Mouse (Mus musculus): ENCODE results near the gene Usp32.

The Usp32 gene

GRCm38 (mm10) chr11:84978113-84978512 is 161.8 kb downstream of the Usp32 start:
- DNase-seq (ENCODE audit: low spot score): peak; percentile 18

DNA sequence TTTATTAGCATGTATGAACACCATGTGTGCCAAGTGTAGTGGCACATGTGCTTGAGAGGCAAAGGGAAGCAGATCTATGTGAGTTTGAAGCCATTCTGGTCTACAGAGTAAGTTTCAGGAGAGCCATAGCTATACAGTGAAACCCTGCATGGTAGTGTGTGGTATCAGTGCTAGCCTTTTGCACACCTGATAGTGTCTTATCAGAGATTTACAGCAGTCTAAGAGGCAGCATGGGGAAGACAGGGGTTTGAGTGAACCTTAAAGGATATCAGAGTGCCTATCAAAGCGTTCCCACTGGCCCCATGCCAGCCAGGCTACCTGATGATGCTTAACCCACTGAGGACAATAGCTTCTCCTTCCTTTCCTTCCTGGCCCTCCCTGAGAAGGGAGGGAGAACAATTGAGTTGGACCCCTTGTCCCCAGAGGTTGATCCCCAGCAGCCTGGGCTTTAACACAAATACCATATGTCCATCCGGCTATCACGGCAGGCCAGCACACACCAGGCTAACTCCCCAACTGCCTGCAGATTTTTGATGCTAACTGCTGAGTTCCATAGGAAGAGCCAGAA is 162.5 kb downstream of the Usp32 start:
- DNase-seq (ENCODE audit: low spot score): no peak

- DNase-seq (ENCODE audit: low spot score): no peak
Observed at GRCm38 (mm10) chr11:84976706-84977105, 163.3 kb downstream of the Usp32 start.

DNA sequence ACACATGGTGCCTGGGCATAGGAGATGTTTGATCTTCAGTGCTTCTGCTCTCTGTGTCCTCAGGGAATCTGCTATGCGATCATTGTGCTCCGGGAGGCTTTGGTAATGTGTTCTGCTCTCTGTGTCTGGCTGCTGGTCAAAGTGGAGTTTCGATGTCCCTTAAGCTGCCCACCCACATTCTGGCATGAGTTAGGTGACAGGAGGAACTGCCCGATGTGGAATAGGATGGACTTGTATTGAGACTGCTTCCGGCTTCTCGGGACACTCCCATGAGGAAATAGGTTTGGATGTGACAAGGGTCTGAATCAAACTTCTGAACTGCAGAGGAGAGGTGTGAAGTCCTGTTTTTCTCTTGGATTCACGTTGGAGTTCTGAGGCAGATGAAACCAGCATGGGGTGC is 165.4 kb downstream of the Usp32 start:
- no peak for DNase-seq (ENCODE audit: low spot score)

GRCm38 (mm10) chr11:84973661-84974060 is 166.3 kb downstream of the Usp32 start:
- DNase-seq (ENCODE audit: low spot score): no peak

DNA sequence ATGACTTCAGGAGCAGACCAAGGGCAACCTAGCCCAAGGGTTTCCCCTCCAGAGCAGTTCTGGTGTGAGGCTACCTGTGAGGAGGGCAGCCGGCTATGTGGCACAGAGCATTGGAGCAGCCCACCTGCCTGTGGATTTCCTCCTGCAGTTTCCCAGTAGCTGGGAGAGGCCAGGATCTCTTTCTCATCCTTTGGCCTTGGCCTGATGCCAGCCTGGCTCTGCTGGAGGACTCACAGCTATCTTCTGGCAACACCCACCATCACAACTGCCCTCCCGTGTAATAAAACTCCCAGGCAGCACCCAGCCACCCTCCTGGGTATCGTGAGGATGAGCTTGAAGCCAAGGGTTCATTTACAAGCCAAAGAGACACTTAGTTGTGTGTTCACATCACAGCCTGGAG is 167.9 kb downstream of the Usp32 start:
- DNase-seq (ENCODE audit: low spot score): peak; percentile 11

DNA sequence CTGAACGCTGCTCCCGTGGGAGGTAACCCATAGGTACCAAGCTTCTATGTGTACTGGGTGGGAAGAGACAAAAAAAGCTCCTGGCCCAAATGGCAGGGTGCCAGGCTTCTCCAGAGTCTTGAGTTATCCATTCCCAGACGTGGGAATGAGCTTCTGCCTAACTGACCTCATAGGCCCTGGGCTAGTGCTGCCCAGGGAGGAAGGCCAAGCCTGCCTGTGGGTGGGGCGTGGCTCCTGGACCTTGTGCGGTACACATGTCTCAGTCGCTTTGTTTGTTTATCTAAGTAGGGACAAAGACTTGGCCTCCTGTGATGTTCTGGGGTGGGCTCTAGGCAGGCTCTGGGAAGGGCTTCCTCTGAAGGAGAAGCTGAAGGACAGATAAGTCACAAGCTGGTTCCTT is 171.2 kb downstream of the Usp32 start:
- peak; percentile 16 for DNase-seq (ENCODE audit: low spot score)

DNA sequence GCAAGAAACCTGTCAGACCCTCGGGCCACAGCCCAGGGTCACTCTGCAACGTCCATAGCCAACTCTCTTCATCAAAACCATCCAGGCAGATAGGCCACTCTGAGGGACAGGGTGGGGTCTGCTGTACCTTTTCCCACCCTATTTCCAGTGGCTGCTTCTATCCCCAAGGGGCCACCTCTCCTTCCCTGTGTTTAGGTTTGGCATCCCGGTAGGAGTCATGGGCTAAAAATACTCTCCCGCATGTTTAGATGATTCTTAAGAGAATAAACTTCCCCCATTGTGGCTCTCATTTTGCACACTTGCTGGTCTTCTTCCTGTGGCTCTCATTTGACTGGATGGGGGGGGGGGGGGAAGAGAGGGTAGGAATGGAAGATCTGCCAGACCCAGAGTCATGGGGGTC is 171.7 kb downstream of the Usp32 start:
- no peak for DNase-seq (ENCODE audit: low spot score)

- no peak for DNase-seq (ENCODE audit: low spot score)
Observed at GRCm38 (mm10) chr11:84967113-84967512, 172.8 kb downstream of the Usp32 start.

GRCm38 (mm10) chr11:84966696-84967095 is 173.3 kb downstream of the Usp32 start:
- DNase-seq (ENCODE audit: low spot score): no peak

- DNase-seq (ENCODE audit: low spot score): no peak
Observed at GRCm38 (mm10) chr11:84963556-84963955, 176.4 kb downstream of the Usp32 start.

DNA sequence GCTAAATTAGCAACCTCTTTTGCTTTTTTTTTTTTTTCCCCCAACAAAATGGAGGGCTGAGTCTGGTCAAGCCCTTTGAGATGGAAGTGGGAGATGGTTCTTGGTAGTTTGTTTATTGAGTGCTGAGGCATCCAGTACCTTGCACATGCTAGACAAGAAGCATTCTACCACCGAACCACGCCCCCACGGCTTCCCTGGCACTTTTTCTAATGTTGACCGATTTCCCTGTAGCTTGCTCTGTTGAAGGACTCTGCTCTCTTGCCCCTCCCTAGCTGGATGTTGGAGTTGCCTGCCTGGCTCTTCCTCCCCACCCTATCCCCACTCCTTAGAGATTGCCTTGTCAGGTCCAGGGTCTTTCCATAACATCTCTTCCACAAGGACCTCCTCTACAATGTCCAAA is 177.4 kb downstream of the Usp32 start:
- no peak for DNase-seq (ENCODE audit: low spot score)

DNA sequence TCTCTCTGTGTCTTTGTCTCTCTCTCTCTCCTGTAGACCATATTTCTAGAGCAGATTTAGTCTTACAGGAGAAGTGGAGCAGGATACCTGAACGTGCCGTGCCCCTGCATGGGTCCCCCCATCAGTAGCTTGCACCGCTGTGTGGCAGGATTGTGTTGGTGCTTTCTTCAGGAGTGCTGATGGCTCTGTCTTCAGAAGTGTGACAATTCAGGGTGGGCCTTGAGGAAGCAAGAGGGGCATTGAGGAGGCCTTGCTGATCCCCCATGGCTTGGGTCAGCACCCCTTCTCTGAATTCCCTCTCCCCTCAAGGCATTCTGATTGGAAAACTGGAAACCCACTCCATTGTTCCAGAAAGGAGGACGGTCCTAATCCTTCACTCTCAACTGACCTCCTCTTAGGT is 178.4 kb downstream of the Usp32 start:
- DNase-seq (ENCODE audit: low spot score): no peak

GRCm38 (mm10) chr11:84960780-84961179 is 179.2 kb downstream of the Usp32 start:
- no peak for DNase-seq (ENCODE audit: low spot score)

DNA sequence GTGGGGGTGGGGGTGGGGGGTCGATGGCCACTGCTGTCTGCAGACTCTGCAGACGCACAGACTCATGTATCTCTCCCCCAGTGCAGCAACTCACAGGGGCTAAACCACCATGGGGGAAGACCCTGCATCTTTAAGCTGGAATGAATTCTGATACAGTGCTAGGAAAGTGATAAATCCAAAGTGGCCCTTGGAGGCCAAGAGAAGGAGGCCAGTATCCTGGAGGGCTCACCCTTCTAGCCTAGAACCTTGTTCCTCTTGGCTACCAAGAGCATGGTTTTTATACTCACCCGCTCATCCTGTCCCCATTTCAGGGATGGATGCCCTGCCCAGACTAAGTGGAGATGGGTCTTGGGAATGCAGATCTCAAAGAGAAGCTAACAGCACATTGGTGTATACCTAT is 179.7 kb downstream of the Usp32 start:
- DNase-seq (ENCODE audit: low spot score): no peak

GRCm38 (mm10) chr11:84959701-84960181 is 180.2 kb downstream of the Usp32 start:
- DNase-seq (ENCODE audit: low spot score): no peak

DNA sequence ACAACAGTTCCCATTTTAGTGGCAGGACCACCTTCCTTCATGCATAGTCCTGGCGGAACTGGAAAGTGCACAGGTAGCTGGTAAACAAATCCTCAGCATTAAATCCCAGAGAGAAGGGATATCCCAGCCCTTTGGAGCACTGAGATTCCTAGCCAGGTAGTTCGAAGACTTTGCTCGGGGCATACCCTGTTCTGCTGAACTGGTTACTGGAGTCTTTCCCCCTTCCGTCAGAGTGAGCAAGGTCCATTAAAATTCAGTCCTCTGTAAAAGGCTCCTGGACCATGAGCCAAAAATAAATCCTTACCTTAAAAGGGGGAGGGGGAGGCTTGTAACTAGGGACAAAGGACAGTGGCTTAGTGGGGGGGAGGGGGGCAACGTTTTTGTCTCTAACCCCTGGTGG is 180.8 kb downstream of the Usp32 start:
- DNase-seq (ENCODE audit: low spot score): no peak

DNA sequence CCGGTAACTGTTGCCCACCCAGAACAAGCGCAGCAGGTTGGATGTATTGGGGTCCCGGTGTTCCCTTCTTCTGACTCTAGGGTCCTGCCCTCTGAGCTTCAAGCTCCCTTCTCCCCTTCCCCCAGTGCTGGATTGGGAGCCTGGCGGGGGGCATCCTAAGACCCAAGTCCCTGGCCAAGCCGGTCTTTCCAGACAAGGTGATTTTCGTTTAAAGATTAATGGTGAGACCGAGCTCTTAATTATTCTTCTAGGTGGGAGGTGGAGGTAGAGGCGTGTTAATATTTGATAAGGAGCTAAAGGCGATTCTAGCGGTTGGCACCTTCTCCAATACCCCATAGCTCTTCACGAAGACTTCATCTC is 181.7 kb downstream of the Usp32 start:
- no peak for DNase-seq (ENCODE audit: low spot score)

- DNase-seq (ENCODE audit: low spot score): no peak
Observed at GRCm38 (mm10) chr11:84957591-84958270, 182.2 kb downstream of the Usp32 start, which contains the start of gene Car4. TSS of gene Car4 (plus strand) at chr11:84957786.

DNA sequence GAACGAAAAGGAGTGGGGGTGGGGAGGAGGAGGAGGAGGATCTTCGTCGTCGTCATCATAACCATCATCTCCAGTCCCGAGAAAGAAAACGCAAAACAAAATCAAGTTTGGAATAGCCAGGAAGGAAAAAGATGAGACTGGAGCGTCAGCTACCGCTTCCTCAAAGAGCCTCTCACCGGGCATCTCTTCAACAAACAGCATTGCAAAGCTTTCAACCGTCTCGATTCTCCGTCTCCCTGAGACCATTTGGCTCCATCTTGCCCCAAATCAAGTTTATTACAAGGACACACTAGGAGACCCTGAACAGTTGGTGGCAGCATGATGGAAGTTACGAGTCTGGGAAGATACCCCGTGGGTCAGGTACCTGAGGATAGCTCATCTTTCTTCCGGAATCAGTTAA is 182.8 kb downstream of the Usp32 start:
- no peak for DNase-seq (ENCODE audit: low spot score)

GRCm38 (mm10) chr11:84956400-84956799 is 183.6 kb downstream of the Usp32 start:
- DNase-seq (ENCODE audit: low spot score): no peak

DNA sequence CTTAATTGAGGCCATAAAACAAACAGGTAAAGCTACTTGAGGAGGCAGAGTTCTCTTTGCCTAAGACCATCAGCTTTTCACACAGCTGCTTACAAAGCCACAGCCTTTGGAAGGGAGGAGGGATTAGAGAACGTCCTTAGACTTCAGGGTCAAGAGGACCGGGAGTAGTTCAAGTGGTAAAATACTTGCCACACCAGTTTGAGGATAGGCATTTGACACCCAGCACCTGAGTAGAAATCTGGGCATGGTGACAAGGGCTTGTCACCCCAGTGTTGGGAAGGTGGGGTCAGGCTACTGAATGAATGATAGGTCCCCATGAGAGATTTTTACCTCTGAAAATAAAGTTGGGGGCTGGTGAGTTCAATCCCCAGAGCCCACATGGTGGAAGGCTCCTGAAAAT is 187.3 kb downstream of the Usp32 start:
- DNase-seq (ENCODE audit: low spot score): no peak

DNA sequence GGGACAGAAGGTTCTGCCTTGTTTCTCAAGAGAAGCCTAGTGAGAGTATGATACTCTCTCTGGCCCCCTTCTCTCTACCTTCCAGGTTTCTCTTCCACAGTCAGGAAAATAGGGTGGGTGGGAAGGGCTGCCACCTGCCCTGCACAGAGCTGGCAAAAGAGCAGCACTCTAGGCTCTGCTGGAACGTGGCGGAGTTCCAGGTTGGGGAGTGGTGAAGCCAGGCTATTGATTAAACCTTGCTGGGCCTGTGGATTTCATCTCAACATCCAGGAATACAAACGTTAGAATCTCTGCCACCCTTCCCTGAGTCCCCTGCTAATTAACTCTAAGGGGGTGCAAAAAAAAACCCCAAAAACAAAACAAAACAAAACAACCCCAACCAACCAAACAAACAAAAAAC is 191.4 kb downstream of the Usp32 start:
- no peak for DNase-seq (ENCODE audit: low spot score)

GRCm38 (mm10) chr11:84948114-84948513 is 191.8 kb downstream of the Usp32 start:
- no peak for DNase-seq (ENCODE audit: low spot score)

All from MN1 (cell line).